Mouse (Mus musculus) lung, postnatal 0 days (tissue): ENCODE data around the gene Rnase2a.
"Not testable (repeated sequence)": the region's sequence is repeated elsewhere in the genome, so short reads cannot be mapped to it uniquely, and the experiment has no call there.

Experiments
- CTCF ChIP-seq: IDR thresholded peaks from 2 replicates; pipeline ENCODE4 v1.5.1; 2016; ENCODE audit warnings: antibody characterized with exemption, mild to moderate bottlenecking
- EP300 ChIP-seq: IDR thresholded peaks from 2 replicates; pipeline ENCODE4 v1.6.1; 2016; ENCODE audit warnings: antibody characterized with exemption, mild to moderate bottlenecking, control low read depth

GRCm38 (mm10) chr14:51278515-51278914 is 22.6 kb upstream of the Rnase2a start:
- not testable (repeated sequence) for TF ChIP-seq CTCF, EP300
